Mouse (Mus musculus): ENCODE measurements around the gene Cul4a.

GRCm38 (mm10) chr8:13104691-13105086 is 732 bp upstream of the Cul4a start:
- TF ChIP-seq CTCF (IDR thresholded peaks at IDR 0.05; ENCODE audit: low read depth) (no peak), EP300 (optimal IDR thresholded peaks at IDR 0.05) (no peak)

Data from stomach, postnatal 0 days (tissue).